Mouse (Mus musculus) lung, postnatal 0 days (tissue): Measurements from ENCODE around the gene Rbm26.

Experiments used
- CTCF ChIP-seq: IDR thresholded peaks from 2 replicates; pipeline ENCODE4 v1.5.1; 2016; ENCODE audit warnings: antibody characterized with exemption, mild to moderate bottlenecking
- EP300 ChIP-seq: IDR thresholded peaks from 2 replicates; pipeline ENCODE4 v1.6.1; 2016; ENCODE audit warnings: antibody characterized with exemption, mild to moderate bottlenecking, control low read depth

GRCm38 (mm10) chr14:105164793-105165192 lies 12.3 kb downstream of the Rbm26 start:
- TF ChIP-seq EP300 (no peak), CTCF (no peak)
